Mouse (Mus musculus): Measurements from ENCODE around the gene Lrrc73.
A peak's percentile ranks its signal among the peaks of the same experiment; 100 is the strongest.

Lrrc73 gene

GRCm38 (mm10) chr17:46253452-46254084 lies at the start of gene Lrrc73:
TSS of gene Lrrc73 (plus strand) at chr17:46253531.
- peak; percentile 98 to 99 for DNase-seq

GRCm38 (mm10) chr17:46206676-46207075 lies 46.7 kb upstream of the Lrrc73 start:
- no peak for DNase-seq

GRCm38 (mm10) chr17:46210550-46210949 lies 42.8 kb upstream of the Lrrc73 start:
- no peak for DNase-seq

GRCm38 (mm10) chr17:46221601-46222000 lies 31.7 kb upstream of the Lrrc73 start:
- DNase-seq, result no peak

- DNase-seq, result no peak
Measured at GRCm38 (mm10) chr17:46227576-46227975, 25.8 kb upstream of the Lrrc73 start.

- no peak for DNase-seq
Measured at GRCm38 (mm10) chr17:46236067-46236466, 17.3 kb upstream of the Lrrc73 start.

- no peak for DNase-seq
Measured at GRCm38 (mm10) chr17:46237079-46237478, 16.3 kb upstream of the Lrrc73 start.

GRCm38 (mm10) chr17:46237480-46237879 lies 15.9 kb upstream of the Lrrc73 start:
- DNase-seq, result peak in 1 of 2 experiments; percentile 2

- no peak for DNase-seq
Measured at GRCm38 (mm10) chr17:46239516-46240114, 13.7 kb upstream of the Lrrc73 start.

- no peak for DNase-seq
Measured at GRCm38 (mm10) chr17:46241471-46241870, 11.9 kb upstream of the Lrrc73 start.

GRCm38 (mm10) chr17:46242274-46242673 lies 11.1 kb upstream of the Lrrc73 start:
- peak in 1 of 2 experiments; percentile 2 for DNase-seq

- peak in 1 of 2 experiments; percentile 1 for DNase-seq
Measured at GRCm38 (mm10) chr17:46242993-46243392, 10.3 kb upstream of the Lrrc73 start.

- no peak for DNase-seq
Measured at GRCm38 (mm10) chr17:46243624-46244023, 9.7 kb upstream of the Lrrc73 start.

GRCm38 (mm10) chr17:46244579-46244978 lies 8.8 kb upstream of the Lrrc73 start:
- peak in 1 of 2 experiments; percentile 33 for DNase-seq

GRCm38 (mm10) chr17:46247512-46248188 lies 5.7 kb upstream of the Lrrc73 start, which contains the start of the genes Polr1c and Yipf3:
TSS of gene Polr1c (minus strand) at chr17:46248054.
TSS of gene Yipf3 (plus strand) at chr17:46248080.
- peak; percentile 97 to 98 for DNase-seq

GRCm38 (mm10) chr17:46248189-46248522 lies 5.2 kb upstream of the Lrrc73 start:
- DNase-seq, result no peak

GRCm38 (mm10) chr17:46251174-46251573 lies 2.2 kb upstream of the Lrrc73 start:
- DNase-seq, result no peak

GRCm38 (mm10) chr17:46252571-46253451 lies 520 bp upstream of the Lrrc73 start:
- peak; percentile 64 to 76 for DNase-seq

GRCm38 (mm10) chr17:46254106-46254505 lies 775 bp downstream of the Lrrc73 start:
- peak; percentile 66 to 69 for DNase-seq

- DNase-seq, result no peak
Measured at GRCm38 (mm10) chr17:46255147-46255546, 1.8 kb downstream of the Lrrc73 start.

GRCm38 (mm10) chr17:46258279-46259053 lies 5.1 kb downstream of the Lrrc73 start:
- DNase-seq, result no peak

- DNase-seq, result no peak
Measured at GRCm38 (mm10) chr17:46259675-46260074, 6.3 kb downstream of the Lrrc73 start.

Measured in cerebellum, postnatal 10 days (tissue).